Mouse (Mus musculus) B cell, adult 2 months (primary cell): ENCODE data around the gene Ssxb9.
"Not testable (repeated sequence)": the region's sequence is repeated elsewhere in the genome, so short reads cannot be mapped to it uniquely, and the experiment has no call there.

Experiments
- DNase-seq, 2 experiments: peaks; one replicate each; pipeline ENCODE4 v3.0.0; 2022

Ssxb9 gene

DNA sequence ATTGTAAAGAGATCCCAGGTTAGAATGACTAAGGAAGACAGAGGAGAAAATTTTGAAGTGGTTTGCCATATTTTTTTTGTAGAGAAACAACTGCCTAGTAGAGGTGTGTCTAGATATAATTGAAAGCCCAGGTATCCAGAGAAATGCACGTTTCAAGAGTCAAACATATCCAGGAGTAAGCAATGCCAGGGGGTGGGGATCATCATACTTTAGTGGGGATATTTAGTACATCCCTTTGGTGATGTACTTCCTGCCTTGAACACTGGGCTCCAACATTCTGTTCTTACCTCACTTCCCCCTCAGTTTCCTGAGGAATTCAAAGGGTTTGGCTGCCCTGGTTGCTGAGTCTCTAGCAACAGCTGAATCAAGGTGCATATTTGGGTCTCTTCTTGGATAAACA lies at the start of gene Ssxb9:
TSS of gene Ssxb9 (plus strand) at position 301 of the 400 bp plus-strand sequence.
- not testable (repeated sequence) for DNase-seq

DNA sequence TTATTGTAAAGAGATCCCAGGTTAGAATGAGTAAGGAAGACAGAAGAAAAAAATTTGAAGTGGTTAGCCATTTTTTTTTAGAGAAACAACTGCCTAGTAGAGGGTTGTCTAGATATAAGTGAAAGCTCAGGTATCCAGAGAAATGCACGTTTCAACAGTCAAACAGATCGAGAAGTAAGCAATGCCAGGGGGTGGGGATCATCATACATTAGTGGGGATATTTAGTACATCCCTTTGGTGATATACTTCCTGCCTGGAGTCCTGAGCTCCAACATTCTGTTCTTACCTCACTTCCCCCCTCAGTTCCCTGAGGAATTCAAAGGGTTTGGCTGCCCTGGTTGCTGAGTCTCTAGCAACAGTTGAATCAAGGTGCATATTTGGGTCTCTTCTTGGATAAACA lies 39.7 kb upstream of the Ssxb9 start, which contains the start of gene Ssxb10:
TSS of gene Ssxb10 (plus strand) at position 301 of the 400 bp plus-strand sequence.
- no peak for DNase-seq

DNA sequence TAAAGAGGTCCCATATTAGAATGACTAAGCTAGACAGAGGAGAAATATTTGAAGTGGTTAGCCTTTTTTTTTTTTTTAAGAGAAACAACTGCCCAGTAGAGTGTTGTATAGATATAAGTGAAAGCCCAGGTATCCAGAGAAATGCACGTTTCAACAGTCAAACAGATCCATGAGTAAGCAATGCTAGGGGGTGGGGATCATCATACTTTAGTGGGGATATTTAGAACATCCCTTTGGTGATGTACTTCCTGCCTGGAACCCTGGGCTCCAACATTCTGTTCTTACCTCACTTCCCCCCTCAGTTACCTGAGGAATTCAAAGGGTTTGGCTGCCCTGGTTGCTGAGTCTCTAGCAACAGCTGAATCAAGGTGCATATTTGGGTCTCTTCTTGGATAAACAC lies 46.2 kb downstream of the Ssxb9 start, which contains the start of gene Ssxb1:
TSS of gene Ssxb1 (plus strand) at position 301 of the 400 bp plus-strand sequence.
- not testable (repeated sequence) for DNase-seq
